Mouse (Mus musculus): Measurements from ENCODE around the gene Ank2.
"Not testable (repeated sequence)": the region's sequence is repeated elsewhere in the genome, so short reads cannot be mapped to it uniquely, and the experiment has no call there.

Gene Ank2

DNA sequence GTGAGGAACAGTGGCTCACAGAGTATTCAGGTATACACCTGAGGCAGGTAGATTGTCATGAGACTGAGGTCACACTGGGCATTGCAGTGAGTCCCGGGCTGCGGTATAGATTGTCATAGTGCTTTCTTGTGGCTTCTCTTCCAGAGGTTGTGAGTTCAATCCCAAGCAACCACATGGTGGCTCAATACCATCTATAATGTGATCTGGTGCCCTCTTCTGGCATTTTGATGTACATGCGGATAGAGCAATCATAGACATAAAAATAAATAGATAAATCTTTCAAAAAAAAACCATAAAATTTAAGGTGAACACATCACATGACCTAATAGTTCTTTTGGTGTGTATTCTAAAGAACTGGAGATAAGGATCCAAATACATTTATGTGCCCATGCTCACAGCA lies 70.6 kb downstream of the Ank2 start:
- no peak for DNase-seq (ENCODE audit: extremely low read depth, low read depth)

DNA sequence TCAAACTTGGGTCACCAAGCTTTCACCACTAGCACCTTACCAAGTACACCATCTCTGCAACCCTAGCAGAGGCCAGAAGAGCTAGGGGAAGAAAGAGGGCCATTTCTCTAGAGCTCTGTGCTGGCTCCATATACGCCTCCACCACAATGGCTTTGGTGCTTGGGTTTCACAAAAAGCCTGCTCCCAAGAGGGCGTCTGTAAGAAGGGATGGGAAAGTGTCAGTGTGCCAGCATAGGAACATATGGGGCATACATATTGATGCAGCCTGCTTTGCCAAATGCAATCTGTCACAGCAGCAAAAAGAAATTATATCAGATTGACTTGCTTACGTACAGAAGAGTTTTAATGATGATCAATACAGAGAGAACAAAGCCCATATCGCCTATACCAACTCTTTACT lies 82.2 kb downstream of the Ank2 start:
- DNase-seq (ENCODE audit: extremely low read depth, low read depth), result no peak

DNA sequence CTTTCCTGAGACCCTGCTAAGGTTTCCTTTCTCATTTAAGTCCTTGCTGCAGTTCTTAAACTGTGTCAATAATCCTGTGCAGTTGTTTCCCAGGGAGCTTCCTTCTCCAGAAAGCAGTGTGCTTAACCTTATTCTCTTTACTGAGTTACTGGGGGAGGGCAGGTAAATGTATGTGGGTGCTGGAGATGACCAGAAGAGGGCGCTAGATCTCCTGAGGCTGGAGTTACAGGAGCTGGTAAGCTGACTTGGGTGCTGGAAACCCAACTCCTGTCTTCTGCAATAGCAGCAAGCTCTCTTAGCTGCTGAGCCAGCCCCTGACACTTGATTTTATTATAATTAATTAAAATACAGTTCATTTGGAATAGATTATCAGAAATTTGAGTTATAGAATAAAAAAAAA lies 84.7 kb downstream of the Ank2 start:
- peak; percentile 18 for DNase-seq (ENCODE audit: extremely low read depth, low read depth)

DNA sequence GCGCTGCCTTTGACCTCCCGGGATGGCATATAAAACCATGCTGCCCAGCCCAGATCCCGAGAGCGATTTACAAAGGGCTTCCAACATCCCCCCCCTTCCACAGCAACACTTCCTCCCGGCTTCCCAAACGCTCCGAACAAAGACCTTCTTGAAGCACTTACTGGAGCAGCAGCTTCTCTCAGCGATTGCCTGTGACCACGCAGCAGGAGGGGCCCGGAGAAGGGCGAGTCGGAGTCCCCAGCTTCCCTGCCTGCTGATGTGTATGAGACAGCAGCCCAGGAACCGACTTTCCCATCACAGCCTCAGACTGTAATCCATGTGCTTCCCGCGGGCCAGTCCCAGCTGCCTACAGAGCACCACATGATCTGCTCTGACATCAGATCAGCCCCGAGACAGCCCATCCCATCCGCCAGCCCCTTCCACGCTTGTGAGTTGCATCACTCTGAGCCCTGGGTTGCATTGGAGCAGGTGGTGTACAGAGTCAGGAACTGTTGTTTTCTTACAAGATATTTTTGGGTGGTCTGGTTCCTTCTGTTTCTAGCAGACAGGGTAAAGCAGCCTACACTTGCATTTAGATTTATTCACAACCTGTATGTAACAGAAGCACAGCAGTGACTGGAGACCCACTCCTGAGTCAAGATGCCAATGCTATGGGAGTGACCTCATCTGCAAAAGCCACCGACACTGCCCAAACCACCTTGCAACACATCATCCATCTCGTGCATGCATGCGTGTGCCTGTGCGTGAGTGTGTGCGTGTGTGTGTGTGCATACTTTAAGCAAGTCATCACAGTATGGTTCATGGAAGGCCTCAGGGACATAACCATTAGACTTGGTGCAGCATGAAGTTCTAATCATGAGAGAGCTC lies 90.2 kb downstream of the Ank2 start:
- DNase-seq (ENCODE audit: extremely low read depth, low read depth), result no peak

DNA sequence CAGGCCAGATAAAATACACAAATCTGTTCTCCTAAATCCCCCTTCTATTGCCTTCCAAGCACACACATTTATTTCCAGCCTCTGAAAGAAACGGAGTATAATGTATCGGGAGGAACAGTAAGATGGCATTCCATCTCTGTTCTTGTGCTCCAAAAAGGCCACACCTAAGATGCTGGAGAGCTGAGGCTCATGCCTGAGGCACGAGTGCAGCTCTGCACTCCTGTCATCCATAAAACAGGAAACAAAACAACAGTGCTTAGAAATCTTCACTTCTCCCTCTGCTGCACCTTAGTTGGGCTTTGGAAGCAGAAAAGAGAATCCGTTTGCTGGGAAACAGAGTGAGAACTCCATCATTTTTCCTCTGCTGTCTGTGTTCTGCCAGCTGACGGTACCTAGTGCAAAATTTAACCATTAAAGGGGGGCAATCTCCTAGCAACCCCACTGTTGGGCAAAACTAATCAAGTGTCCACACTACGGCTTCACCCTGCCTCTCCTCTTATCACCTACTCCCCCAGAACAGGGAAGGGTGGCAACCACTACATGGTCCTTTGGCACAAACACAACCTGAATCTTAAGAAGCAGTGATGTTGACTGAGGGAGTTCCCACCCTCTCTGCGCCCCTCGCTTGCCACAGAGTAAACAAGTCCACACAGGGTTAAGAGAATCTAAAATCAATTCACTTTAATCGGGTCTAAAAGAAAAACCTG lies 91.1 kb downstream of the Ank2 start:
- no peak for DNase-seq (ENCODE audit: extremely low read depth, low read depth)

DNA sequence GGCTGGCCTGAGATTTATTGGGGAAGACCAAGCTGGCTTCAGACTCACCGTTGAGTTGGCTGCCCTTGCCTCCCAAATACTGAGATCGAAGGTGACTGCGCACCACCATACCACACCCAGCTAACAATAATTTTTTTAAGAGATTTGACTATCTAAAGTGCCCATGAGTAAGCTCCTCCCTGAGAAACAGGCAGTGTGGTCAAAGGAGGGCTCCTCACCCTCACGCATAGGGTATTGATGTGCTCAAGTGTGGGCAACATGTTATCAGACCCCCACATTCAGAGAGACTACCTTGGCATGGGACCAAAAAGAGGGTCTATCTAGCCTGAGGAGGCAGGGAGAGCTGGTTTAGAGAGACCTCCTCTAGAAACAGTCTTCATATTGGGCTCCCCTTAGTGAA lies 92.3 kb downstream of the Ank2 start:
- DNase-seq (ENCODE audit: extremely low read depth, low read depth), result peak; percentile 36

DNA sequence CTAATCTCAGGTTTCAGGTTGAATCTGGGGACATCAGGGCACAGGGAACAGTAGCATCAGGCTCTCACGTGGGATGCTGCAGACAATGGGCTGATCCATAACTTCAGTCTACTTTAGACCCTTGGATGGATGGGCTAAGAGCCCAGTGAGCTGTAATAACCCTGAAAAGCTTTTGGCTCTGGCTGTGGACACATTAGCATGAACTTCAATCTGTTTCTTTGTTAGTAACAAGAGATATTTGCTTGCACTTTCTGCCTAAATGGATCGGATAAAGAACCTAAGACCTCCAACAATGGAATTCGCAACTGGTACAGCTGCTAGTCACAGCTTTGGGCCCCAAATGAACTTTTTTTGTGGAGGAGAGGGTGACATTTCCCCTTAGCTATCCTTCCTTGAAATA lies 94.8 kb downstream of the Ank2 start:
- no peak for DNase-seq (ENCODE audit: extremely low read depth, low read depth)

DNA sequence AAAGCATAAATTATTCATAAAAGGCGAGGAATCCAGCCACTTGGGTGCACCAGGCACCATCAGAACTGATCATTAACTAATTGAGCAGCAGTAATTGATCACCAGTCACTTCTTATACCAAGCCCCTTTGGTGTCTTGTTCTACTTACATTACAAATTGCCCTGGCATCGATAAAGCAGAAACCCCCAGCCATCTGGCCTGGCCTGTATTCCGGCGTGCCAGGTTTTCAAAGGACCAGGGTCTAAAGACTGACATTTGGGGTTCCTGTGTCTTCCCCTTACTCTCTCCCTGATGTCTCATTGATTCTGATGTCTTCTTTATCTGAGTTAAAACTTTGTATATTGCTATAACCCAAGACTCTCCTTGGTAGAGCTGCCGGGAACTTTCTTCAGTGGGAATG lies 98.2 kb downstream of the Ank2 start:
- DNase-seq (ENCODE audit: extremely low read depth, low read depth), result no peak

DNA sequence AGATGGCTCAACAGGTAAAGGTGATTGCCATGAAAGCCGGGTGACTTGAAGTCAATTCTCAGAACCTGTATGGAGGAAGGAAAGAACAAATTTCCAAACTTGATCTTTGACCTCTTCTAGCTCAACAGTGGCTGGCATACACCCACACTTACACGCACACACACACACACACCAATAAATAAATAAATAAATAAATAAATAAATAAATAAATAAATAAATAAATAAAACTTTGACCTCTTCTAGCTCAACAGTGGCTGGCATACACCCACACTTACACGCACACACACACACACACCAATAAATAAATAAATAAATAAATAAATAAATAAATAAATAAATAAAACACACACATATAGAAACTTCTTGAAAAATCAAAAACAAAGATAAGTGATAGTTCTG lies 98.7 kb downstream of the Ank2 start:
- DNase-seq (ENCODE audit: extremely low read depth, low read depth), result not testable (repeated sequence)

DNA sequence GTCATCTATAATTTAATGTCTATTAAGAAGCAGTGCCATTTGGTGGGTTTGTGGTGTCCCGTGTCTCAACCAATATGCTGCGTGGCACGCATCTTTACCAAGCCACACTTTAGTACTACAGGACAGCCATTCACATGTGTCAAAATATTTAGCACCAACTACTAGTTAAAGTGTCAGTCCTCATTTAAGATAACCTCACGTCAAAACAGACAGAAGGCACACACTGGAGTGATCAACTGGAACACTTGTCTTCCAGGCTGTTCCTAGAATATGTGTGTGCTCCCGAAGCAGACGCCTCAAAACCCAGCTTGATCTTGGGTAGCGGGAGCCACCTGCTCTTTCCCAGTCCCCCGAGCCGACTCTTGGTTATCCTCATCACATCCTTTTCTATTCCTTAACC lies 101.4 kb downstream of the Ank2 start:
- DNase-seq (ENCODE audit: extremely low read depth, low read depth), result no peak

DNA sequence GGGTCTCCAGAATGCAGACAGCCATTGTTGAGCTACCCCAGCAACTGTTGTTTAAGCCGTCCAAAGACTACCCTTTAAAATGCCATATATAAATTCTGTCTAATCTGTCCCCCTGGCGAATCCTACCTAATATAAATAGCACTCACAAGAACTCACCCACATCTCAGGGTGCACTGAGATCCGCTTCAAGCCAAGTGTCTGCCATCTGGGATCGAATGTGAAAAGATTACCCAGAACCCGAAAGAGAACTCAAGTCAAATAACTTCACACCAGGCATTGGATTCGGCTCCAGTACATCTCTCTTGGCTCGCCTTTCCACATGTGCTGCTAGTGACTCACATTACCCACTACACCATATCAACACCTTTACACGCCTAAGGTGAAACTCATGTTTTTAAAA lies 103.9 kb downstream of the Ank2 start:
- no peak for DNase-seq (ENCODE audit: extremely low read depth, low read depth)

DNA sequence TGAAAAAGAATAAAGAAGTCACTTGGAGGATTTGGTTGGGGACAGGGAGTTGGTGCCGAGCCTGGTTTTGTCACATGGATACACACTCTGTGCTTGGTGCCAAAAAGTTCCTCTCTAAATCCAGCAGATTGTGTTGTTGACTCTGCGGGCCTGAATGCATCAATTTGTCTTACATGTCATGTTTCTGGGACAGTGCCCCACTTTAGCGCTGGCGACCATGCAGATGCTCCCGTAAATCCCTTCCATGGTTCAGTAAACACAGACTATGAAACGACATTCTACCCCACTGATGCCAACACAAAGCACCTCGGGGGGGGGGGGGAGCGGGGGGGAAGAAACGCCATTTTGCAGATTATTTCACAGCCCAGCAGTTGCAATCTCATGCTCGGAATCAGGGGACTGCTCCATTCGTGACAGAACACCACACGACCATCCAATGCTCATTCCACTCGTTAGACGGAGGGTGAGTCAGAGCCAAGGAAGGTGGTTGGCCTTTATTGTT lies 112.1 kb downstream of the Ank2 start:
- DNase-seq (ENCODE audit: extremely low read depth, low read depth), result no peak

DNA sequence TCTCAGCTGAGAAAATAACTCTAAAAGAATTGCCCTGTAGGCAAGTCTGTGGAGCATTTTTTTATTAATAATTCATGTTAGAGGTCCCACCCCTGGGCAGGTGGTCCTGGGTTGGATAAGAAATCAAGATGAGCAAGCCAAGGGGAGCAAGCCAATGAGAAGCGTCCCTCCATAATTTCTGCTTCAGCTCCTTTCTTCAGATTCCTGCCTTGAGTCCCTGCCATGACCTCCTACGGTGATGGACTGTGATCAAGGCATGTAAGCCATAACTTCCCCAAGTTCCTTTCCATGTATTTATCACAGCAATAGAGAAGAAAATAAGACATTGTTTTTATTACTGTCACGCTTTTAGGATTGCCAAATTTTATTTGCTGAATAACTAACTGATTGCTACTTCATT lies 115.9 kb downstream of the Ank2 start:
- no peak for DNase-seq (ENCODE audit: extremely low read depth, low read depth)

DNA sequence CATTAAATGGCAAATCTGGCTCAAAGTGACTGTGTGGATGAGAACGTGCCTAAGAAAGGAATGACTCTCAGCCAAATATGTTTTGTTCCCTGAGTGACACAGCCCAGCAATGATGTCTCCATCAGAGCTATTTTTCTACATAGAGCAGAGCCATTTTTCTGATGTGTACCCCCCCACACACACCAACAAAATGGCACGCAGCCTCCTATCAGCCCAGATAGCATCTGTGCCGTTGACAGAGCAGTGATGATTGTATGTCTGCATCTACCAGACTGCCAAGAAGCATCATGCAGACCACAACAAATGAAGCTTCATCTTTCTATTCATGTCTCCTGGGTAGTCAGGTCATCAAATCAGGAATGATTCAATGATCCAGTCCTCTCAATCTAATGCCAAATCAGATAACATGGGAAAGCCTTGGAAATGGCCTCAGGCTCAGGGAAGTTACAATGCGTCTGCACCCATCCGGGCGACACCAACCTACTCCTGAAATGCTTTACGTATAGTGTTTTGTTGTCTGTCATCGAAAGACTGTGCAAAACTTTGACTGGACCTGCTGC lies 122.2 kb downstream of the Ank2 start:
- no peak for DNase-seq (ENCODE audit: extremely low read depth, low read depth)

DNA sequence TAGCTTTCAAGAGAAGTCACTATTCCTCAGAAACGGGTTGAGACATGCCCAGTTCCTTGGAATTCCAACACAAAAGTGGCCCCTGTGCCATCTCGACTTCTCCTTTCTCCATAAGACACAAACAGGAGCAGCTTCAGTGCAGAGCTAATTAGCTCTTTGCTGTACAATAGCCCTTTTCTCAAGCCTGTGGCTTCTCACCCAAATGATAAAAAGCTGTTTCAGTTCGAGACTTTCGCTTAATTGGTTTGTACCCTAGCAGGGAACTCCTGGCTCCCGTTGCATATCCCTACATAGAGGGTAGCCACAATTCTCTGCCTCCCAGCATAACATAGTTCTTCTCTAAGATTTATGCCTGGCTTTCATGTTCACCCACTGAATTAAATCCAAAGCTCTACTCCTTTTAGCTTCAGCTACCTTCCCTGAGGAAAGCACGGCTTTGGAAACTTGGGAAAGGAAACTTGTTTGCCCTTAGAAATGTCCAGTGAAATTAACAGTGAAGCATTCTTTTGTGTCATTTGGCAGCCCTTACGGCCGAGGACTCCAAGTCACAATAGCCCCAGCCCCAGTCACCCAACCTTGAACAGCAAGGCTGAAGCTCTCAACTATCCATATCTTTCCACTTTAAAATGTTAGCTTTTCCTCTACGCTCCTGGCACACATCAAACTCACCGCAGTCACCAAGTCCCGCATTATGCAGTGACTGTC lies 123.0 kb downstream of the Ank2 start:
- DNase-seq (ENCODE audit: extremely low read depth, low read depth), result no peak

DNA sequence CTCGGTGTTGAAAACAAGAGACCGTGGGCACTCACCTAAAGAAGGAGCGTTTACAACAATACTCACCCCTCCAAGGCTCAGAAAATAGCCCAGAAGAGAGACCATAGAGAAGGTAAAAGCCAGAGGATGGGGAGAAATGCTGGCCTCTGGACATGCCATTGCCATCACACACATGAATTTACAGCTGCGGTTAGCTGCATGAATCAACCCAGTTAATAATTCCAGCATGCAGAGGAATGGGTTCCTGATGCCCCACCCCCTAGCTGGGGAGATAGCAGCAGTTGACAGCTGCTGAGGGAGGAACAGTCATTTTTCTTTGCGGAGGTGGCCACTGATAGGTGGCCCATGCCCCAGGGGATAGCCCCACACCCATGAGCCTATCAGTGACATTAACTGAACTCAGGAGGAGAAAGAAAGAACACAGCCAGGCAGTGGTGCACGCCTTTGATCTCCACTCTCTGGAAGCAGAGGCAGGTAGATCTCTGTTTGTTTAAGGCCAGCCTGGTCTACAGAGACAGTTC lies 124.9 kb downstream of the Ank2 start:
- peak; percentile 14 for DNase-seq (ENCODE audit: extremely low read depth, low read depth)

DNA sequence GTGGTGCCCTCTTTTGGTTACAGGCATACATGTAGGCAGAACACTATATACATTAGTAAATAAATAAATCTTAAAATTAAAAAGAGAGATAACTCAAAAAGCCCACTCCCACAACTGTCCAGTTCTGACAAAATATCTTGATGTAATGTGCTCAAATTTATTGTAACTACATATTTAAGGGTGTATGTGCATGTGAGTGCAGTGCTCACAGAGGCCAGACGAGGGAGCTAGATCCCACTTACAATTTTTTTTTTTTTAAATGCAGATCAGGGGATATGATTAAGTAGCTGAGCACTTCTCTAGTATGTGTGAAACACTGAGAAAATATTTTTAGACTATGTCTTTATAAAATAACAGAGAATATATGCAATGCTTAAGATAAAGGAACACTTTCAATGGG lies 127.4 kb downstream of the Ank2 start:
- DNase-seq (ENCODE audit: extremely low read depth, low read depth), result no peak

DNA sequence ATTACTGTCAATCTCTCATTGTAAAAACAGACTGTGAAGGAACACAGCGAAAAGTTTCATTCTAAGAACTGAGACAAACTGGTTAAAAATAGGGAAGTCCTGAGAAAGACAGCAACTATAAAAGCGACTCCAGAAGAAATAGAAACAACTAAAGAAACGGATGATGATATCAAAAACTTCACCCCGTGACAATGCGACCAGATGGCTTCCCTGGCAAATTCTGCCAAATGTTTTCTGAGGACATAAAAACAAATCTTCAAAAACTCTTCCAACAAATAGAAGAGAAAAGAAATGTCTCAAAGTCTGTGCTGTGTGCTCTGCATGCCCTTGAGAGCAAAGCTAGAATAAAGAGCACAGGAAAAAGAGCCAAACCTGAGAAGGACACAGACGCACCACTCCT lies 129.6 kb downstream of the Ank2 start:
- no peak for DNase-seq (ENCODE audit: extremely low read depth, low read depth)

DNA sequence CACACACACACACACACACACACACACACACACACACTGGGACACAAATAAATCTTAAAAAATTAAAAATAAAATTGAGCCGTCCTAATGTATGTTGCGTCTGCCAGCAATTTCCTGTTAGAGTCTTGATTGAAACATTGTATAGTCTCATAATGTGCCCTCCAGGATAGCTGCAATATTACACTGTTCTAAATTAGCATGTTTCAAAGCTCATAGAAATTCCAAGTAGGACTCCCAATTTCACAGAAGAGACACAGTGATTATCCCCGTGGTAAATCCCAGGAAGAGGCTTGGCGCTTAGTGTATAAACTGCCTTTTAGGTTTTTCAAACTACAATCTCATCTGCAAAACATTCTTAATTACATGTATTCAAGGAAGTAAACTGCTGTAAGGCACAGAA lies 131.7 kb downstream of the Ank2 start:
- DNase-seq (ENCODE audit: extremely low read depth, low read depth), result no peak

DNA sequence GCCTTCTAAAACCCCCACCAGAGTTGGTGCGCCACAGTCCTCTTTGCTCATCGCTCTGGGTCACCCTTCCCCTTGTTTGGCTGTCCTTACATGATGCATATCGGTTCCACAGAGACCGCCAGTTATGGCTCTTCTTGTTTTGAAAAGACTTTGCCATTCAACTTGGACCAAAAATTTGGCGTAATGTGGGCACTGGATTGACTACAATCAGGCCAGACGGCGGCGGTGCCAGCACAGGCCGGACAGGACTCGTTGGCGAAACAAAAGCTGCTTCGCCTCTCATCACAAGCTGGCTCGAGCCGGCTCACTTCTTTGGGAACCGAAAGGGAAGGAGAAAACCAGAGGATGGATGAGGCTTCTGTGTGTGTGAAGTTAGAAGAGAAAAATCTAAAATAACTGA lies 135.6 kb downstream of the Ank2 start:
- DNase-seq (ENCODE audit: extremely low read depth, low read depth), result no peak

DNA sequence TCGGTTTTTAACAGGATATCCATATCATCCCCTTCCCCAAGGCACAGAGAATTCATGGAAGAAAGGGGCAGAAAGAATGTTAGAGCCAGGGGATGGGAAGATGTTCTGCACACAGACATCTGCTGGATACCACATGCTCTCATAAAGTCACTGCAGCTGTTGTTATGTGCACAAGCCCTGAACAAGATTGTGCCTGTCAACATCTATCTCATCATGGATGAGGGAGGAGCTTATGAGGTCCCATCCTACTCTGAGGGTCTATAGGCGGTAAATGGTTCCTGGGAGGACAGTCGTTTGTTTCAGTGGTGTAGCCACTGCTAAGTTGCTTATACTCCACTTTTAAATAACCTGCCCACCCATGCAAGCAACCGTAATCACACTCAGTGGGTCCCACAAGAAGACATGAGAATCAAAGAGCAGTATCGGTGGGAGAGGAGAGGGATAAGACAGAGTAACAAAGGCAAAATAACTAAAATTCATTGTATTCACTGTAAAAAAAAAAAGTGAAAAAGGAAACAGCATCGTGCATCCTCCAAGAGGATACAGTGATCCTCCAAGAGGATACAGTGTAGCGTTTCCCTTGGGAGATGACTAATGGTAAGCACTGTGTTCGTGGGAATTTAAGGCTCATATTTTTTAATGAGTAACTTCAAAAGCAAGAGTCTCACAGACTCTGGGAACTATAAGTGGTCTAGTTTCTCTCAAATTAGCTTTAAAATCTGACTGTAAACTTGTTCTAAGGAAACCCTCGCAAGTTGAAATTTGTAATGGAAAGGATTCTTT lies 136.3 kb downstream of the Ank2 start:
- DNase-seq (ENCODE audit: extremely low read depth, low read depth), result no peak

Data from MEL-GATA-1-ER (cell line).